24 mouse cellular contexts compared by ENCODE assay signal in genomic region chr5:30415876-30416275, GRCm38 (mm10). TPM values are rescaled to one million over a fixed set of nuclear protein-coding genes. Genes with fewer than 3 reads are reported as not detected.
DNase-seq lines count a peak whose midpoint lies in the region; TF ChIP-seq lines count a peak whose summit lies in the region.
"Had no signal": no experiment of that assay in that cellular context is flagged by ENCODE, and none has a peak within 500 bp of the region (broad histone marks: within the 10 kb centered on the region; RNA-seq: fewer than 3 reads in every experiment).

No protein-coding gene starts in this region.

- no peak for TF ChIP-seq POLR2A in cerebellum, adult 2 months (IDR thresholded peaks at IDR 0.05; ENCODE audit: borderline replicate concordance, insufficient read depth, low read length)

- no peak overlapping the region for H3K4me3 ChIP-seq in cerebellum, adult 2 months (replicated peaks; ENCODE audit: insufficient read depth, low read depth, low read length)
- H3K4me3 ChIP-seq in layer of hippocampus, adult 2 months: no peak overlapping the region
- H3K4me3 ChIP-seq: forebrain, embryonic 12.5 days; heart, embryonic 15.5 days; lung, embryonic 15.5 days; midbrain, embryonic 13.5 days; neural tube, embryonic 13.5 days had no signal

- H3K27ac ChIP-seq in cerebellum, adult 2 months (ENCODE audit: insufficient read depth, low read length): no peak overlapping the region
- H3K27ac ChIP-seq in layer of hippocampus, adult 2 months: no peak overlapping the region
- H3K27ac ChIP-seq: forebrain, embryonic 12.5 days; heart, embryonic 15.5 days; liver, embryonic 14.5 days; lung, embryonic 15.5 days; midbrain, embryonic 13.5 days; neural tube, embryonic 13.5 days had no signal

- peaks cover 17% of the 10 kb centered on the region for H3K4me1 ChIP-seq in cerebellum, adult 2 months (ENCODE audit: control insufficient read depth, insufficient read depth, low read length)
- H3K4me1 ChIP-seq: heart, embryonic 15.5 days; lung, embryonic 15.5 days had no signal

- no peaks in the 10 kb centered on the region for H3K27me3 ChIP-seq in cerebellum, adult 2 months (ENCODE audit: control insufficient read depth, insufficient read depth, low read length)
- H3K27me3 ChIP-seq: forebrain, embryonic 12.5 days; heart, embryonic 15.5 days; lung, embryonic 15.5 days; midbrain, embryonic 13.5 days; neural tube, embryonic 13.5 days had no signal

- DNase-seq in cerebellum, adult 2 months: peak; percentile 50 to 68
- no peak for DNase-seq in cerebellum, postnatal 4 days (ENCODE audit: low spot score in 2 of 2)
- DNase-seq in layer of hippocampus, adult 2 months (ENCODE audit: low spot score in 2 of 2): no peak
- no peak for DNase-seq in layer of hippocampus, postnatal 36 days
- peak; percentile 8 for DNase-seq in NIH3T3 (ENCODE audit: low read depth)
- peak; percentile 65 to 77 for DNase-seq in cerebellum, postnatal 25 days
- no peak for DNase-seq in heart, adult 18-20 months
- DNase-seq: heart, postnatal 4 days; spleen, adult 18-20 months had no signal

- TF ChIP-seq CTCF in cerebellum, adult 2 months (IDR thresholded peaks at IDR 0.05; ENCODE audit: borderline replicate concordance, insufficient read depth, low read depth, low read length): no peak; the same call in 1 of the 2 replicates
- TF ChIP-seq CTCF in layer of hippocampus, adult 2 months (conservative IDR thresholded peaks at IDR 0.05): 0 out of 2 replicates have a peak, but pooled peaks have one; percentile 12

- WGBS in cerebellum, adult 2 months: 56% methylated on average over 4 of the region's 4 CpGs

RNA-seq across cellular contexts. Expression of gene Otof, which starts 45.9 kb away (rescaled TPM):
- 2.6 and 3.1 TPM in 2 replicates for polyA plus RNA-seq in cerebellum, adult 2 months (2012; rRNA removed)
- total RNA-seq in layer of hippocampus, adult 2 months (2021): 1 to 10 TPM; 4.2 to 4.4 TPM
- 1 to 10 TPM; 3.6 TPM for total RNA-seq in layer of hippocampus, postnatal 36 days (2021)
- not detected for total RNA-seq in heart, adult 18-20 months (2021)

RNA-seq across cellular contexts. Expression of gene 1700001C02Rik, which starts 50.0 kb away (rescaled TPM):
- polyA plus RNA-seq in cerebellum, adult 2 months (2012; rRNA removed): 0.52 and 1.7 TPM in 2 replicates
- total RNA-seq in layer of hippocampus, adult 2 months (2021): under 1 TPM in 1 of 2 experiments, not detected in 1; 0.90 TPM
- not detected for total RNA-seq in layer of hippocampus, postnatal 36 days (2021)
- not detected for total RNA-seq in heart, adult 18-20 months (2021)
- total RNA-seq: adrenal gland, adult 2 months; gastrocnemius, adult 8-10 months; heart, adult 8-10 months; heart, postnatal 4 days; left cerebral cortex, postnatal 14 days had no signal
- polyA plus RNA-seq: adrenal gland, adult 2 months; forebrain, embryonic 12.5 days; frontal cortex, adult 2 months; heart, embryonic 15.5 days; intestine, embryonic 16.5 days; kidney, embryonic 14.5 days; large intestine, adult 2 months; limb, embryonic 14.5 days; liver, embryonic 14.5 days; neural tube, embryonic 13.5 days had no signal

Comparison
In these comparisons a context has a peak if more than half of its experiments do, and no peak if none do; other contexts are left out.
1. DNase-seq: peak in cerebellum, adult 2 months (2 of 2), NIH3T3 (single experiment) and cerebellum, postnatal 25 days (2 of 2); none in cerebellum, postnatal 4 days (0 of 2), layer of hippocampus, adult 2 months (0 of 2), layer of hippocampus, postnatal 36 days (0 of 2) and heart, adult 18-20 months (0 of 2).
2. RNA of gene Otof, which starts 45.9 kb away (total RNA-seq): 4.2 to 4.4 TPM in layer of hippocampus, adult 2 months and 3.6 TPM in layer of hippocampus, postnatal 36 days; not detected in heart, adult 18-20 months; every median in the first group is over 4 times any median in the second.